Mouse (Mus musculus) activated CD4-positive, CD25-positive, alpha-beta regulatory T cell, adult 4 months (primary cell): ENCODE results near the gene Abl1. TPM values are rescaled to one million over a fixed set of nuclear protein-coding genes. Genes with fewer than 3 reads are reported as not detected.
A peak's percentile ranks its signal among the peaks of the same experiment; 100 is the strongest.

ENCODE experiments used
- ATAC-seq: one replicate; pipeline ENCODE4 v1.8.0; 2017
- polyA plus RNA-seq, 2 experiments: library from polyadenylated mRNA; unstranded; fragments of 100-300 nt; shearing (Covaris generic); gene quantifications; one replicate each; pipeline ENCODE4 v1.2.1; 2017

Gene Abl1
- polyA plus RNA-seq, 2 experiments from 2014 or later = 7.4 to 8.1 TPM

GRCm38 (mm10) chr2:31827877-31828276, 139.7 kb downstream of the Abl1 start:
- no peak for ATAC-seq

DNA sequence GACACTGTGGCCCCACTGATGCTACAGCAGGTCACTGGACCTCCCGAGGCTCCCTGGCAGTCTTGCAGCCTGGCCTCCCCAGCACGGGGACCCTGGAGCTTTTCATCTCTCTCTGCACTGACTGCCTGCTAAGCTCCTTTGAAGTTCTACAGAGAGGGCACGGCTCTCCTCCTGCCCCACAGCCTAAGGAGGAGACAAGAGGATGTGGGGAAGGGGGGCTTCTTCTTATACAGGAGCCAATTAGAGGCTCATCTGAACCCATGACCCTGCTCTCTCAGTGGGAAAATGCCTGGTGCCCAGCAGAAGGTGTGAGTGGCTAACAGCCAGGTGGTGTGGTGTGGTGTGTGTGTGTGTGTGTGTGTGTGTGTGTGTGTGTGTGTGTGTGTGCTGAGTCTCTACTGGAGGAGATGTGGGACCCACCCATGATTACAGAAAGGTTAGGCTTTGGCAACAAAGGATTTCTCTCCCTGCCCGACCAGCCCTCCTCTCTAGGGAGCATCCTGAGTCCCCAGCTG, 140.2 kb downstream of the Abl1 start:
- ATAC-seq = no peak

DNA sequence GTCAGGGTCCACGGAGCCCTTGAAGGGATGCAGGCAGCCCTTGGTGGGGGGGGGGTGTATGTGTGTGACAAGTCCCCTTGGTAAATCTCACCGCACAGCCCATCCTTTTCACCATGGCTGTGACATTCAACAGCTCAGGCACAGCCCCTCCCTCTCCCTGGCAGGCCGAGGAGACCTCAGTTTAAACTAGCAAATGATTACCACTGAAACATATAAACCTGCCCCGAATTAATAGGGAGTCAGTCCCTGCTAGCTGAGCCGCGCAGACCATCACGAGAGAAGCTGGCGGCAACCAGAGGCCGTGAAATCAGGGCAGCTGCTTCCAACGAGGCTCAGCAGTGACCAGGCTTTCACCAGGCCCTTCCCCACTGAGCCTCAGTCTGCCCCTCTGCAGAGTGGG, 147.9 kb downstream of the Abl1 start:
- ATAC-seq = no peak

DNA sequence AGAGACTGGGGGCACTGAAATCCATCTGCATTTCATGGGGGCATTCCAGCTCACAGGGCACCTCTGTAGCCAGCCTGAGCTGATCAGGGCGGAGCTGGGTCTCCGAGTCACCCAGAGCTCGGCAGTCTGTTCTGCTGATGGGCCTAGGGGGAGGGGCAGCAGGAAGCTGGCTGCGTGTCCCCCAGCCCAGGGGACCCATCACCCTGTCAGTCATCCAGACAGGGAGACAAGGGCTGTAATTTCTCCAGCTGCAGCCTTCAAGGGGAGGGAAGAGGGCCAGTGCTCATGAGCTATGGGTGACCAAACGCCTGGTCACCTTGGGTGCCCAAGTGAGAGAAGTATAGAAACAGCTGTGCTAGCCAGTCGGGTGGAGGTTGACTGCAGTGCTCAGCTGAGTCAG, 148.8 kb downstream of the Abl1 start:
- ATAC-seq = no peak

GRCm38 (mm10) chr2:31838868-31839267, 150.7 kb downstream of the Abl1 start:
- ATAC-seq = no peak

DNA sequence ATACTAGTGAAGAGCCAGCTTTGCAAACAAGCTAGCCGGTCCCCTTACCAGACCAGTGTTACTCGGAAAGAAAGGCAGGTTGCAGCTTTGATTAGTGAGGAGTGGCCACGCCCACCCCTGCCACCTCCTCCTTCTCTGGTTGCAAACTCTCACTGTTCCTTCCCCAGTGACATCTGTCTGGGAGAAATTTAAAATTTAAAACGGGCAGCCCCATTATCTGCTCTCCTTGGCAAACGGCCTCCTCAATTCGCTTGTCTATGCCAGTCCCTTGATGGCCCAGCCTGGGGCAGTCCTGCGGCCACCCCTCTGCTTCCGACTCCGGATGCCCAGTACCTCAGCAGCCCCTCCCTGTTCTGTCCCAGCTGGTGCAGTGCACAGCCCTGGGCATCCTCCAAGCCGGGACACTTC, 156.6 kb downstream of the Abl1 start:
- no peak for ATAC-seq

- ATAC-seq = no peak
Observed at GRCm38 (mm10) chr2:31845512-31845895, 157.3 kb downstream of the Abl1 start.

DNA sequence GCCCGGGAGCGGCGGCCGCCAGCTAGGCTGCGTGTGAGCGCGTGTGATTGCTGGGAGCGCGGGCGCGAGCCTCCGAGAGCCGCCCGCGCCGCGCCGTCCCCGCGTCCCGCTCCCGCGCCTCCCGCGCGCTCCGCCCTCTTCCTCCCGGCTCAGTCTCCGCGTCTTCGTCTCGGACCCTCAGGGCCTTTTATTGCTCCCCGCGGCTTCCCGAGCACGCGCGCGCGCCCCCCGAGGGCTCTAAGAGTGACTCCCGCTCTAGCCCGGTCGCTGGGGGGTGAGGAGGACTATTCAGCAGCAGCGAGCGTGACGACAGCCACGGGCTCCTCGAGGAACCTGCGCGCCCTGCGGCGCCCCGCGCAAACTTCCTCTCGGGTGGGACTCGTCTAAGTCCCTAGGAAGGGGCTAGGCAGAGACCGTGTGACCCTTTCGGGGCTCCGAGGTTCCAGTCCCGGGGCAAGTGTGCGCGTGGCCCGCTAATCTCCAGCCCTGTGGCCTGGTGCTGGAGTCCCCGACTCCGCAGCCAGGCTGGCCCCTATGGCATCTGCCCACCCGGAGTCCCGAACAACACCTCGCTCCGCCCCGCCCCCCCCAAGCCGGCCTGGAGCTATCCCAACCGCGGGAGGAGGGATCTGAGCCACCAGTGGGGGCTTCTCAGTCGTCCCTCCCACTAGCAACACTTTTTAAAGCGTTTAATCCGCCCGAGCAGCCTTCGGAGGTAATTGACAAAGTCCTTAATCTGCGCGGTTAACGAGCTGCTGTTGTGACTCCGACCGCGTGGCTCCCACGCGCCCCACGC, 157.9 kb downstream of the Abl1 start, which contains the start of gene Fibcd1:
Fibcd1 (minus strand) TSS at position 110 of the 796 bp plus-strand sequence.
- no peak for ATAC-seq

GRCm38 (mm10) chr2:31846692-31847660, 158.8 kb downstream of the Abl1 start:
- no peak for ATAC-seq

GRCm38 (mm10) chr2:31847908-31848307, 159.7 kb downstream of the Abl1 start:
- peak; percentile 61 for ATAC-seq

DNA sequence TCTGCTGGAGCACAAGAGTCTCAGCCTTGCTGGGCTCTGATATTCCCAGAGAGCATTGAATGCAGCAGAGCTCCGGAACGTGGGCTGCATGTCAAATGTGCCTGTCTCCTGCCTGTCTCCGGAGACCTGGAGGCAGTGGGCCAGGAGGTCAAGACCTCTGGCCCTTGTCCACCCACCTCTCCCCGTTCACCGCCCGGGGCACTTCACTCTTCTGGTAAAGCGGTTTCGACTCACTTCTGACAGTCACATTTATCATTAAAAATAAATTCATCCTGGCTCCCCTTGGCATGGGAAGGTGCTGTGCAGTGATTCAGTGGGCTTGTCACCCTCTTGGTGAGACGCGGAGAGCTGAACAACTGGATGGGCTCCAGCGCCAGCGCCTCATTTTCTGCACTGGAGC, 162.0 kb downstream of the Abl1 start:
- ATAC-seq = no peak

Other genes starting within 250 kb of the Abl1 start
- gene Ass1, start 218.2 kb upstream of the Abl1 start, polyA plus RNA-seq = 100 to 1,000 TPM; 445 to 470 TPM
- gene Fubp3, start 115.7 kb upstream of the Abl1 start, polyA plus RNA-seq = 10 to 100 TPM; 41.9 to 43.5 TPM
- not detected for gene Prdm12, start 48.3 kb upstream of the Abl1 start, polyA plus RNA-seq
- gene Exosc2, start 17.7 kb upstream of the Abl1 start, polyA plus RNA-seq = 10 to 100 TPM; 36.2 to 47.9 TPM
- under 1 TPM; 0.47 to 0.48 TPM for gene Qrfp, start 122.2 kb downstream of the Abl1 start, polyA plus RNA-seq
- gene Fibcd1, start 157.6 kb downstream of the Abl1 start, polyA plus RNA-seq = not detected
- gene Lamc3, start 198.9 kb downstream of the Abl1 start, polyA plus RNA-seq = not detected